Mouse (Mus musculus): Measurements from ENCODE around the gene Eya2. TPM values are rescaled to one million over a fixed set of nuclear protein-coding genes. Genes with fewer than 3 reads are reported as not detected.

Gene Eya2
- polyA plus RNA-seq, 1 experiment from 2014 or later = 7.7 TPM

DNA sequence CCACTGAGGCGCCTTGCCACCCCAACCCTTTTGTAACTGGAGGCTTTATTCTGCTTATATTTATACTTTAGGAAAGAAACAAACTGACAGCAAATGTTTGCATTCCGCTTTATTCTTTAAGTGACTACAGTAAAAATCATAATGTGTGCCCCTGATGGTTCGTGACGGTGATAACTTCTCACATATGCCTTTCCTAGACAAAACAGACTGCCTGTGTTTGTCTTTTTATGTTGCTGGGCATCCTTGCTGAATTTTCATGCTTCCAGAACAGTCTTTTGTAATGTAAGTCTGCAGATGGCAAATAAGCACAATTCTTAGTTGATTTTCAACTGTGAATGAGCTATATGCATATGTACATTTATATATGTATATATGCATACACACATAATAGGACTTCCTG lies 61.7 kb downstream of the Eya2 start:
- Histone ChIP-seq H3K4me3 (no peak overlapping the region), H3K9me3 (replicated peaks) (no peaks in the 10 kb centered on the region), H3K27me3 (ENCODE audit: low read depth, poor library complexity, severe bottlenecking) (peaks cover 30% of the 10 kb centered on the region), H3K27ac (no peak overlapping the region), H3K4me1 (peaks cover 79% of the 10 kb centered on the region), H3K36me3 (no peaks in the 10 kb centered on the region)
- no peak for DNase-seq (ENCODE audit: low spot score)
- 91% methylated on average over 4 of the region's 4 CpGs for WGBS

DNA sequence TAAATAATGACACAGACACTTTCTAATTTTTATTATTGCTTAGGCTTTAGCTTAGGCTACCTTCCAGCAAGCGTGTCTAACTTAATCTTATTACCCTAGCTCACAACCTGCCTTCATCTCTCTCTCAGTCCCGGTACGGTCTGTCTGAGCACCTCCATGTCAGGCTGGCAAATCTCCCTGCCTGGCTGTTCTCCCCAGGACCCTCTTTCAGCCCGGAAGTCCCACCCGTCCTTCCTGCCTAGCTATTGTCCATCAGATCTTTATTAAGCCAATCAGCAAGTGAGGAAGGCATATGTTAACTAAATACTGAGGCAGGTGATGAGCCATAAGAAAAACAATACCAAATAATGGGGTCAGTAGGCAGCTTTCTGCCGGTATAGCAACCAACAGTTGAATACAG lies 62.1 kb downstream of the Eya2 start:
- Histone ChIP-seq H3K4me1 (peaks cover 75% of the 10 kb centered on the region), H3K9me3 (replicated peaks) (no peaks in the 10 kb centered on the region), H3K27ac (no peak overlapping the region), H3K27me3 (ENCODE audit: low read depth, poor library complexity, severe bottlenecking) (peaks cover 30% of the 10 kb centered on the region), H3K4me3 (no peak overlapping the region), H3K36me3 (no peaks in the 10 kb centered on the region)
- 74% methylated on average over 6 of the region's 6 CpGs for WGBS
- no peak for DNase-seq (ENCODE audit: low spot score)

DNA sequence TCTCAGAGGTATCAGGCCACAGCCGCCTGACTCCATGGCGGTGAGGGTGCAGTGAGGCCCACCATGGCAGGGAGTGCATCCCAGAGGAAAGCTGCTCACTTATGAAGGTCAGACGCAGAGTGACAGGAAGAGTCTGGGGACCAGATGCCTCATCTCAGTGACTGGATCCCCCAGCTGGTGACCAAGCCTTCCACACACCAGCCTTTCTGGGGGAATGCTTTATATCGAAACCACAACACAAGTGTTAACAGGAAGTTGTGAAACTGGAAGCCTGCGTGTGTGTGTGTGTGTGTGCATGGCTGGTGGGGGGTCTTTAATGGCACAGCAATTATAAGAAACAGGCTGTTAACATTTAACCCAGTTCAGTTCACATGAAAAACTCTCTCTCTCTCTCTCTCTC lies 64.7 kb downstream of the Eya2 start:
- peaks cover 52% of the 10 kb centered on the region for H3K4me1 ChIP-seq

DNA sequence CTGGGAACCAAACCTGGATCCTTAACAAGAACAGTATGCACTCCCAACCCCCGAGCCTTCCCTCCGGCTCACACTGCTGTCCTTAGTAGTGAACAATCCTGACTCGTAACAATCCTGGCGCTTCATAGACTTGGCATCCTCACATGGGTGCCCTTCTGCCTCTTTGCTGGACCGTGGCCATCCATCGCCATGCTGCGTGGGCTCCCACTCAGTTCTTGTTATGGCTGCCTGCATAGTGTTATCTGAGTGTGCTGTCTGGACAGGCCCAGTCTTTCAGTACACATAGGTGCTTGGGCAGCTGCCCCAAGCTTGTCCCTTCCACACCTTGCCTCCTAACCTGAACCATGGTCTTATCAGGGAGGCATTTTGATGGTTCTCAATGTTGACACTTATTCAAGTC lies 68.4 kb downstream of the Eya2 start:
- 91% methylated on average over 7 of the region's 7 CpGs for WGBS
- H3K27ac ChIP-seq = no peak overlapping the region

More for the DNA sequence above, 64.7 kb downstream of the Eya2 start:
- H3K36me3 ChIP-seq = no peaks in the 10 kb centered on the region
- no peak for DNase-seq (ENCODE audit: low spot score)
- WGBS = 66% methylated on average over 5 of the region's 5 CpGs
- H3K27ac ChIP-seq = no peak overlapping the region
- H3K27me3 ChIP-seq (ENCODE audit: low read depth, poor library complexity, severe bottlenecking) = peaks cover 32% of the 10 kb centered on the region
- H3K4me3 ChIP-seq = no peak overlapping the region
- H3K9me3 ChIP-seq (replicated peaks) = no peaks in the 10 kb centered on the region

DNA sequence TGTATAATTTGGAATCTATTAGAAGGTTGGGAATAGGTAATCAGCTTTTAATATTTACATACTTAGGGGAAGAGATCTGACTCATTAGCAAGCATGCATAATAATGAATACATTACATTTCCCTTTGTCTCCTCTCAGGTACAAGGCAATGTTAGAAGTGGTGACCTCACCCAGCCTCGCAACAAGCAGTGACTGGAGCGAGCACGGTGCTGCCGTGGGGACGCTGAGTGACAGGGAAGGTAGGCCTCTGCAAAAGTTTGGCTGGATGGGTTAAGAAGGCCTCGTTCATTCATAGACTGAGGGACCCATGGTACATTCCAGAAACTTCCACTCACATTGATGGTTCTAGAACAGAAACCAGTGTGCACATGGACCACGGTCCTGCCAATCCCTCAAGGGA lies 69.8 kb downstream of the Eya2 start:
- Histone ChIP-seq H3K9me3 (replicated peaks) (no peaks in the 10 kb centered on the region), H3K4me1 (peaks cover 14% of the 10 kb centered on the region), H3K36me3 (no peaks in the 10 kb centered on the region), H3K4me3 (no peak overlapping the region), H3K27me3 (ENCODE audit: low read depth, poor library complexity, severe bottlenecking) (peaks cover 4% of the 10 kb centered on the region; the same call in 1 of the 2 replicates), H3K27ac (no peak overlapping the region)
- no peak for DNase-seq (ENCODE audit: low spot score)
- 86% methylated on average over 7 of the region's 7 CpGs for WGBS

More for the DNA sequence above, 68.4 kb downstream of the Eya2 start:
- no peak overlapping the region for H3K4me3 ChIP-seq
- peaks cover 4% of the 10 kb centered on the region; the same call in 1 of the 2 replicates for H3K27me3 ChIP-seq (ENCODE audit: low read depth, poor library complexity, severe bottlenecking)
- H3K36me3 ChIP-seq = no peaks in the 10 kb centered on the region
- H3K4me1 ChIP-seq = peaks cover 19% of the 10 kb centered on the region
- no peaks in the 10 kb centered on the region for H3K9me3 ChIP-seq (replicated peaks)
- DNase-seq (ENCODE audit: low spot score) = no peak

DNA sequence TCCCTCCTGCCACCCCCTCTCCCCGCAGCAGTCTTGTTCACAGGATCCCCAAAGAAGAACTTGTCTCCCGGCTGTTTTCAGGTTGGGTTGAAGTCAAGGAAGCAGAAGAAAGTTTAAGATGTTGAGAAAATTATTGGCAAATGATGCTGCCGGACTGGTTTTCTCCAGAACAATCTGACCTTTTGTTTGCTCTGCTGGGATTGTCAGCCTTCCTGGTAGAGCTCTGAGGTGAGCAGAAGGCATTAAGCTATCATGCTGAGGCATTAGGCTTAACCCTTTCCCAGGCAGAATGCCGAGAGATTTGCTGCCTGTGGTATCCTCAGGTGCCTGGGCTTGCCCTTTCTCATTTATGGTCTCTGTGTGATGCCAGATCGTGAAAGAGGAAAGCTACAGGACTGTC lies 70.3 kb downstream of the Eya2 start:
- Histone ChIP-seq H3K27me3 (ENCODE audit: low read depth, poor library complexity, severe bottlenecking) (peaks cover 4% of the 10 kb centered on the region; the same call in 1 of the 2 replicates), H3K9me3 (replicated peaks) (no peaks in the 10 kb centered on the region), H3K4me1 (peaks cover 10% of the 10 kb centered on the region; the same call in 1 of the 2 replicates), H3K27ac (no peak overlapping the region), H3K4me3 (no peak overlapping the region), H3K36me3 (no peaks in the 10 kb centered on the region)
- no peak for DNase-seq (ENCODE audit: low spot score)
- 59% methylated on average over 5 of the region's 5 CpGs for WGBS

DNA sequence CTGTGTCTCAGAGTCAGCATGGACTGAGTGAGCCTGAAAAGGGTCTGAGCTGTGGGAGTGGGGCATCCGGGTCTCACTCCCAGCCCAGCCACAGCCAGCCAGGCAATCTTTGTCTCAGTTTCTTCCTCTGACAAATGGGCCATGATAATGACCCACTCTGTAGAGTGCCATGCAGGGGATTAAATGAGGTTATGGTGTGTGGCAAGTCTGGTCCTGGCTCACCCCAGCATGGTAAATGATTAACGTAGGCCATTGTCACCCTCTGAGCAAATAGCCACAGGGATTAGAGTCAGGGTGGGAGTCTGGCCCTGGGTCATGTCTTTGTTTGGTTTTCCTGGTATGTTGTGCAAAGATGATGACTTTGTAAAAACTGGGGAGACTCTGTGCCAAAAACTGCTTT lies 72.3 kb downstream of the Eya2 start:
- 92% methylated on average over 2 of the region's 2 CpGs for WGBS

DNA sequence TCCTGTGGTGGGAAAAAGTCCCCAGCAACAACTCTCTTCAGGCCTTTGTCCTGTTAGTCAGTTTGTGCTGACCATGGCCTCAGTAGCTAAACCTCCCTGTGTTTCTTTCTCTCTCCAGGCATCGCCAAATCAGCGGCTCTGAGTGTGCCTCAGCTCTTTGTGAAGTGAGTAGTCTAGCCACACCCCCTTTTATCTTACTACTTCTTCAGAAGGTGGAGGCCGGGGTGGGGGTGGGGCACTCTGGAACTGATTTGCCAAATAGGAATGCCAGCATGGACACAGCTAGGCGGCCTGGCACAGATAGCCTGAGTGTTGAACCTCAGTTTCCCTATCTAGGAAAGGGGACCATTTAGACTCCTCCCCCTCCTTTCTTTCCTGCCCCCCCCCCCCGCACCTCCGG lies 87.9 kb downstream of the Eya2 start:
- no peak for DNase-seq (ENCODE audit: low spot score)
- no peak overlapping the region for H3K27ac ChIP-seq
- no peaks in the 10 kb centered on the region for H3K27me3 ChIP-seq (ENCODE audit: low read depth, poor library complexity, severe bottlenecking)
- H3K36me3 ChIP-seq = no peaks in the 10 kb centered on the region
- no peak overlapping the region for H3K4me3 ChIP-seq
- 55% methylated on average over 6 of the region's 6 CpGs for WGBS
- no peaks in the 10 kb centered on the region for H3K9me3 ChIP-seq (replicated peaks)
- H3K4me1 ChIP-seq = peaks cover 9% of the 10 kb centered on the region; the same call in 1 of the 2 replicates

More for the DNA sequence above, 72.3 kb downstream of the Eya2 start:
- Histone ChIP-seq H3K27me3 (ENCODE audit: low read depth, poor library complexity, severe bottlenecking) (peaks cover 4% of the 10 kb centered on the region; the same call in 1 of the 2 replicates), H3K4me1 (0 out of 2 replicates have a peak, but pooled peaks cover 5% of the 10 kb centered on the region), H3K36me3 (no peaks in the 10 kb centered on the region), H3K27ac (no peak overlapping the region), H3K9me3 (replicated peaks) (no peaks in the 10 kb centered on the region), H3K4me3 (no peak overlapping the region)
- no peak for DNase-seq (ENCODE audit: low spot score)

DNA sequence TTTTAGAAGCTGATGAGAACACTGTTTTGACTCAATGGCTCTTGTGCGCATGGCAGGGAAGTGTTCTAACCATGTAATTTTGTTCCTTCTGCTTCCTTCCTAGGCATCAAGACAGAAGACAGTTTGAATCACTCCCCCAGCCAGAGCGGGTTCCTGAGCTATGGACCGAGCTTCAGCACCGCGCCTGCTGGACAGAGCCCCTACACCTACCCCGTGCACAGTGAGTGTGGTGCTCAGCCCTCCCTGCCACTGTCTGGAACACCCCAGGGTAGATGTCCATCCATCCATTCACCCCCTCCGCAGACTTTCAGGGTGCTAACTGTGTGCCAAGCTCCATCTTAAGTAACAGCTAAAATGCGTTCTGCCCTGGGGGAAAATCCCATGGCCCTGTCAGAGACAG lies 92.7 kb downstream of the Eya2 start:
- Histone ChIP-seq H3K9me3 (replicated peaks) (no peaks in the 10 kb centered on the region), H3K27me3 (ENCODE audit: low read depth, poor library complexity, severe bottlenecking) (no peaks in the 10 kb centered on the region), H3K36me3 (no peaks in the 10 kb centered on the region), H3K4me3 (no peak overlapping the region), H3K4me1 (peaks cover 7% of the 10 kb centered on the region; the same call in 1 of the 2 replicates), H3K27ac (no peak overlapping the region)
- DNase-seq (ENCODE audit: low spot score) = peak; percentile 62
- 29% methylated on average over 8 of the region's 8 CpGs for WGBS

DNA sequence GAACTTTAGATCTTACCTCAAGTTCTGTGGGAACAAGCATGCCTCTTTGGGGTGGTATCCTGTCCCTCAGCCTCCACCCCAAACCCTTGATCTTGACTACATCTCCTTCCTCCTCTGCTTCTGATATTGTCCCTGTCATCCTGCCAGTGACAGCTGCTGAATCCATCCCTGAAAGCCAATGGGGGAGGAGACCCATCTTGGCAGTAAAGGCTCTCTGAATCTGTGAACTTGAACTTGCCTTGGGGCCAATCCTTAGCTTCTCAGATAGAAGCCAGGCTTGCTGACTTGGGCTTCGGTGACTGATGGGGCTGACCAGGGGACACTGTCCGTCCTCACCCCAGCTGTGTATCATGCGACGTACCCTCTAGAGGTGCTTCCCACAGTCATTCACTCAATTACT lies 94.1 kb downstream of the Eya2 start:
- H3K4me3 ChIP-seq = no peak overlapping the region
- no peak for DNase-seq (ENCODE audit: low spot score)
- no peak overlapping the region for H3K27ac ChIP-seq
- H3K9me3 ChIP-seq (replicated peaks) = no peaks in the 10 kb centered on the region
- 93% methylated on average over 4 of the region's 4 CpGs for WGBS
- no peaks in the 10 kb centered on the region for H3K36me3 ChIP-seq
- H3K27me3 ChIP-seq (ENCODE audit: low read depth, poor library complexity, severe bottlenecking) = no peaks in the 10 kb centered on the region
- H3K4me1 ChIP-seq = no peaks in the 10 kb centered on the region

DNA sequence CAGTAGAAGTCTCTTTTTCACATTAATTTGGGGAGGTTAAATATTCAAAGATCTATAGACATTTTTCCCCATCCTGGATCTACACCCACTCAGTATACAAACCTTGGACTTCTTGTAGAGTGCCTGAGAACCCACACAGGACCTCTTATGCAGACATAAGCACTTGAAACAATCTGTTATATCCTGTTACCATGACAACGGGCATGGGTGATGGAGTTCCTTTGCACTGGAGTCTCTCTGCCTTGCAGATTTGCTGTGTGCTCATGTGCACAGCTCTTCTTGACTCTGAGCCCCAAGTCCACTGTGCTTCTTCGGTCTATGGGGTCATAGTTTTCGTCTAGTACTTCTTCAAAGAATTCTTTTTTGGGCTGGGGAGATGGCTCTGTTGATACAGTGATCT lies 96.2 kb downstream of the Eya2 start:
- H3K4me3 ChIP-seq = no peak overlapping the region
- no peaks in the 10 kb centered on the region for H3K9me3 ChIP-seq (replicated peaks)
- no peaks in the 10 kb centered on the region for H3K27me3 ChIP-seq (ENCODE audit: low read depth, poor library complexity, severe bottlenecking)
- H3K4me1 ChIP-seq = no peaks in the 10 kb centered on the region
- no peak overlapping the region for H3K27ac ChIP-seq
- no peaks in the 10 kb centered on the region for H3K36me3 ChIP-seq
- WGBS = 90% methylated on average over 3 of the region's 3 CpGs
- DNase-seq (ENCODE audit: low spot score) = no peak

DNA sequence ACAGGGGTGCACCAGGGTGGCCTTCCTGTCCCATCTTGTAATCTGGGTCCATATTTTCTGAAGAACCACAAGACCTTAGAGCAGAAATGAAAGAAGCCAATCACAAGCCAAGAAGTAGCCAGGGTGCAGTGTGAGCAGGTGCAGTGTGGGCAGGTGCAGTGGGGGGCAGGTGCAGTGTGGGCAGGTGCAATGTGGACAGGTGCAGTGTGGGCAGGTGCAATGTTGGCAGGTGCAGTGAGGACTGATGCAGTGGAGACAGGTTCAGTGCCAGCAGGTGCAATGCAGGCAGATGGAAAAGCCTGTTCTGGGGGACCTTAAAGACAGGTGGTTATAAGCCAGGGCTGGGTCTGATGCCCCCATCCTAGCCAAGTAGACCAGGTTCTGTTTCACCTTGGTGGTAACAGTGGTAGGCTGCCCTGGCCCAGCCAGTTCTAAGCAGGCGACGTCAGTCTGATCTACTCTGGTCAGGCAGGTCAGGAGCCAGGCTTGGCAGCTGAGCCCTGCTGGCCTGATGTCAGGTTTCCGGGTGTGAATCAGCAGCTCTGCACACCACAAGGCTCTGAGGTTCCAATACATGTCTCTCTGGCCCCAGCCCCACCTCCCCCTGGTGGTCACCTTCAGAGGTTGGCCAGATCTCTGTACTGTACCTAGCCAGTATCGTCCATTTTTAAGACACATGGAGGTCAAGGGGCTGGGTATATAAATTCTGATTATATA lies 98.3 kb downstream of the Eya2 start:
- no peak overlapping the region for H3K4me3 ChIP-seq
- H3K4me1 ChIP-seq = no peaks in the 10 kb centered on the region
- H3K27ac ChIP-seq = no peak overlapping the region
- DNase-seq (ENCODE audit: low spot score) = no peak
- H3K9me3 ChIP-seq (replicated peaks) = no peaks in the 10 kb centered on the region
- no peaks in the 10 kb centered on the region for H3K36me3 ChIP-seq
- 67% methylated on average over 4 of the region's 4 CpGs for WGBS
- 0 out of 2 replicates have a peak, but pooled peaks cover 4% of the 10 kb centered on the region for H3K27me3 ChIP-seq (ENCODE audit: low read depth, poor library complexity, severe bottlenecking)

DNA sequence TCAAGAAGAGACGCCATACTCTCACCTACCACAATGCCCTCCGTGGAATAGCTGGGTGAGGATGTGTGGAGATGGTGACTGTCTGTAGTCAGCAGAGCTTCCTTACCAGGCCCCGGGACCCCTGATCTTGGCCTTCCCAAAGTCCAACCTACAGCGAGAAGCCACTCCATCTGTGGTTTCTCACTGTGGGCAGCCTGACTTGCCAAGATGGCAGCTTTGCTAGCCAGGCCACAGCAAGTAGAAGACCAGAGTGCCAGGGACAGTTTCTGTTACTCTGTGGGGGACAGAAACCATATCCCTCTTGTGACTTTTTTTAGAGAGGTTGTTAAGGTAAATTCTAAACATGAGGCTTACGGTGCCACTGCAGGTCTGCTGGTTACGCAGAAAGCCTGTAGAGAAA lies 99.9 kb downstream of the Eya2 start:
- no peaks in the 10 kb centered on the region for H3K4me1 ChIP-seq
- H3K4me3 ChIP-seq = no peak overlapping the region
- no peak overlapping the region for H3K27ac ChIP-seq
- DNase-seq (ENCODE audit: low spot score) = no peak
- no peaks in the 10 kb centered on the region for H3K36me3 ChIP-seq
- WGBS = 93% methylated on average over 6 of the region's 6 CpGs
- no peaks in the 10 kb centered on the region for H3K9me3 ChIP-seq (replicated peaks)
- 0 out of 2 replicates have a peak, but pooled peaks cover 4% of the 10 kb centered on the region for H3K27me3 ChIP-seq (ENCODE audit: low read depth, poor library complexity, severe bottlenecking)
